Mouse (Mus musculus): ENCODE data around the gene Tor1aip2.

DNA sequence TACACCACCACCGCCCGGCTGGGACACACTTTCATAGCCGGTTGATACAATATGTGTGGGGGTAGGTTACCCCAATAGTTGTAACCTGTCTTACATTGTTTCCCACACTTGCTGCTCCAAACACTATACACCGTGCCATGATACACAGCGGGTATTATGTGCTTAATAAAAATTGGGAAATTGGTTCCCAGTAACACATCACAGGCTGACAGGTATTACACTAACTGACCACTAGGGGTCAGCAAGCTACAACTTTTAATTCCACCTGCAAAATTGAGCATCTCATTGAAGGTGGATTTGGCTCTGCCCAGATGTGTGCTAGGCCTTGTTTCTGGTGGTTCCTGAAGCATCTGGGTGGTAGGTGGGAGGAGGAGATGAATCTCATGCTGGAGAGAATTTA lies 50.6 kb downstream of the Tor1aip2 start:
- TF ChIP-seq E2F4 (IDR thresholded peaks at IDR 0.05; ENCODE audit: insufficient read depth) = no peak
- TF ChIP-seq TCF12 (IDR thresholded peaks at IDR 0.05; ENCODE audit: insufficient read depth, poor library complexity, severe bottlenecking) = no peak
- no peak for TF ChIP-seq USF1 (IDR thresholded peaks at IDR 0.05; ENCODE audit: low read depth)
- TF ChIP-seq POLR2A (IDR thresholded peaks at IDR 0.05; ENCODE audit: insufficient read length, low read depth) = no peak
- TF ChIP-seq POLR2AphosphoS2 (IDR thresholded peaks at IDR 0.05; ENCODE audit: insufficient read length, low read depth) = no peak

Measured in myocyte (in vitro differentiated cells).